Mouse (Mus musculus) WW6 (cell line): Measurements from ENCODE around the gene Usp4.

Experiments
- DNase-seq: peaks from one replicate; pipeline ENCODE4 v3.0.0-alpha.2; 2013; ENCODE audit warnings: low read depth, low spot score

Gene Usp4

DNA sequence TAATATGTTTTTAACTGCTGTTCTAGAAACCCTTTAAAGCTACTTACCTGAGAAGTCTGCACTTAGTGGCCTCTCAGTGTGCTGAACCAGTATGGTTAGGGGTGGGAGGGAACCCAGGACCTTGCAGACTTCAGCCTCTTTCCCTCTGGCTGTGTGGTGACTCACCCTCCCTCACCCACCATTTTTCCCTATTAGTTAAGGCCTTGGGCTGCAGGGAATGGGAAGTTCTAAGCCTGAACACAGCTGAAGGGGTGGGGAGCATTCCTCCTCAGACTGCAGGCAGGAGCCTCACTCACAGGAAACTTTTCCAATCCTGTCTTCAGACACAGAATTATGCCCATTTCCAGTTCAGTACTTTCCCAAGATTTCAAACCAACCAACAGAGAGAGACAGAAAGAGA, 5.9 kb upstream of the Usp4 start:
- no peak for DNase-seq

DNA sequence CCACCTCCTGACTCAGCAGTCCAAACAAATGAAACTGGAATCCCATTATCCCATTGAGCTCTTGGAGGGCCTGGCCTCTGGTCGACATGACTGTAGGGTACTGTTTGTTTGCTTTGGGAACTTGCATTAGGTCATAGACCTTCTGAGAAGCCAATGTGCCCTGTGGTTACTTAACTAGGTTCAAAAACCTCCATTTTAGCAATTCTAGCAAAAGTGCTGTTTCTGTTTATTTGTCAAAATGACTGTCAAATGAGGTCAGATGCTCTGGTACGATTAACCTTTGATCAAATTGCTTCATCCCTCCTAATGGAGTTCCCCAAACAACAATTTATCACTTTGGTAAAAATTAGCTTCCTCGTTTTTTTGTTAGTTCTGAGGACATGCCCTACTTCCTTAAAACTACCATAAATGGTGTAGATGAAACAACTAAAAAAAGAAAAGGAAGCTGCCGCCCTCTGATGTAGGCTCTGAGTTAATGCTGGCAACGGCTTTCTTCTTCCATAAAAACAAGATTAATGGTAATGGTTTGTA, 5.3 kb upstream of the Usp4 start:
- DNase-seq = no peak

DNA sequence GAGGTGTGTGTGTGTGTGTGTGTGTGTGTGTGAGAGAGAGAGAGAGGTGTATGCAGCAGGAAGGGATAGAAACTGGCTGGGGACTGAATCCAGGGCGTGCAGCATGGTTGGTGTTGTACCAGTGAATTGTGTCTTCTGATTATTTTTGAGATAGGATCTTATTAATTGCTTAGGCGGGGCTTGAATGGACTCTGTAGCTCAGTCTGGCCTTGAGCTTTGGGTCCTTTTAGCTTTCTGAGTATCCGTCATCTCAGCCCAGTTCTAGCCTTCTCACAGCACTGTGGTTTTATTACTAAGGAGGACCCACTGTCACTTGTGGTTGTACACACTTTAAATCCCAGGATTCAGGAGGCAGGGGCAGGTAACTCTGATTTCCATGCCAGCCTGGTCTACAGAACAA, 4.3 kb upstream of the Usp4 start:
- no peak for DNase-seq

DNA sequence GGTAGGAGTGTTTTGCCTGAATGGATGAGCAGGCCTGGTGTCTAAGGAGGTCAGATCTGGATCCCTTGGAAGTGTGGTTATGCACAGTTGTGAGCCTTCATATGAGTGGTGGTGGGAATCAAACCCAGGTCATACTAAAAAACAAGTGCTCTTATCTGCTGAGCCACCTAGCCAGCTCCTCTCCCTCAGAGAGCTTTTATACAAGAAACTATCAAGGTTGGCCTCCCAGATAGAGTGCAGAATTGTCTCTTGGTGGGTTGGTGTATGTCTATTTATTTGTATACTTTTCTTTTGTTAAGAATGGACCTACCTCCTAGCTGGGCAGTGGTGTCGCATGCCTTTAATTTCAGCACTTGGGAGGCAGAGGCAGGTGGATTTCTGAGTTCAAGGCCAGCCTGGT, 3.8 kb upstream of the Usp4 start:
- DNase-seq = no peak

DNA sequence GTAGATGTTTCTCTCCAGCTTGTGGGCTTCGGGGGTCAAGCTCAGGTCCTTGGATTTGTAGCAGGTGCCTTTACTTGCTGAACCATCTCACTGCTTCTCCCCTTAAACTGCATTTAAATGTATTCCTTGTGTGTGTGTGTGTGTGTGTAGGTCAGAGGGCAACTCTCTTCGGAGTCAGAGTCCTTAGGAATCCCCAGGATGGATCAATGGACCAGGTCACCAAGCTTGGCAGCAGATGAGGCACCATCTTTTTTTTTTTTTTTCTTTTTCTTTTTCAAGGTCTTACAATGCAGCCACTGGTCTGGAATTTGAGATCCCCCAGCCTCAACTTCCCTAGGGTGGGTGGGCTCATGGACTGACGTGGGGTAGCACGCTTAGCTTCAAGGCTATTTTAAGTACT, 3.2 kb upstream of the Usp4 start:
- DNase-seq = no peak

DNA sequence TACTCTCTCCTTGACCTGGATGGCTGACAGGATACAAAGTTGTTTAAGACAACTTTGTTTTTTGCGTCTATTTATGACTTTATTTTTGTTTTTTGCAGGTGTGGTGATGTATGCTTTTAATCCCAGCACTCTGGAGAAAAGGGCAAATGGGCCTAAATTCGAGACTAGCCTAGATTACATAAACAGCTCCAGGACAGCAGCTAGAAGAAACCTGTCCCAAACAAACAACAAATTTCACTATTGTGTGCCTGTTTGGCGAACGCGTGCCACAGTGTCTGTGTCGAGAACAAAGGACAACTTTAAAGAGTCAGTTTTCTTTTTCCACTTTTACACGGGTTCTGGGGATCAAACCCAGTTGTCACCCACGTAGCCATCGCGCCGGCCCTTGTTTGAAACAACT, 629 bp upstream of the Usp4 start:
- no peak for DNase-seq

DNA sequence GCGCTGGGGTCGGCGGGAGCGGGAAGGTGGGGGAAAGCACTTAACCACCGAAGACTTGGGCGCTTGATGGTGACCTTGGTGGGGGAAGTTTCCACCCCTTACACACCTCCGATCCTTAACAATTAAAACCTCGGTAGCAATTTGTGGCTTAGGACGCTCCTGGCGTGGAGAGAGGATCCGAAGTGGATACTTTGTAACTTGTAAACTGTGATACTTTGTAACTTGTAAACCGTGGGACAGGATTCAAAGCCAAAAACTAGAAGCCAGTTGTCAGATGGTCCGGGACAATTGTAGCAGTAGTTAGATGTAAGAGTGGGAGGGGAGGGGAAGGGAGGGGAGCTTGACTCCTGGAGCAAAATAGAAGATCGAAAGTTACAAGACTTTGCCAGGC, 632 bp downstream of the Usp4 start:
- no peak for DNase-seq

DNA sequence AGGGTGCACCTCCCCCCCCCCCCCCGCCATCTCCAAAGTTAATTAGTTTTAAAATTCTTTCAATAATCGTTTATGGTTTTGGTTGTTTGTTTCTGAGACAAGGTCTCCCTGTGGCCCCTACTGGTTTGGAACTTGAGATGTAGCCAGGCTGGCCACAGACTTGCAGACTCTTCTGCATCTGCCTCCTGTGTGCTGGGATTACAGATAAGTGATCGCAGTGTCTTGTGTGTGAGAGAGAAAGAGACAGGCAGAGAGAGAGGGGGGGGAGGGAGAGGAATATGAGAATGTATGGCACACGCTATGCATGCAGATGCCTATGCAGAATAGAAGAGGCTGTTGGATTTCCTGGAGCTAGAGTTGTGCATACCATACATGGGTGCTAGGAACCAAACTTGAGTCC, 2.1 kb downstream of the Usp4 start:
- DNase-seq = no peak

DNA sequence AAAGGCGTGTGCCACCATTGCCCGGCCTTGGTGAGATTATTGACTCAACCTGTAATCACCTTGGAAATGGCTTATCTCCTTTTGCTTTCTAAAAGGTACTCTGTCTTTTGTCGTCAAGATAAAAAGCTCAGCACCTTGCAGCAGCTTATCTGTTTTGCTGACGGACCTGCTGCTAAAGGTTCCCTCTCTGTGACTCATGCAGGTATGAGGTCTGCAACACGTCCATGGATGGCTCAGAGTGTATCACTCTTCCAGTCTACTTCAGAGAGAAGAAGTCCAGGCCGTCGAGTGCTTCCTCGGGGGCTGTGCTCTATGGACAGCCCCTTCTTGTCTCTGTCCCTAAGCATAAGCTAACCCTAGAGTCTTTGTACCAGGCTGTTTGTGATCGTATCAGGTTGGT, 30.6 kb downstream of the Usp4 start:
- DNase-seq = no peak

DNA sequence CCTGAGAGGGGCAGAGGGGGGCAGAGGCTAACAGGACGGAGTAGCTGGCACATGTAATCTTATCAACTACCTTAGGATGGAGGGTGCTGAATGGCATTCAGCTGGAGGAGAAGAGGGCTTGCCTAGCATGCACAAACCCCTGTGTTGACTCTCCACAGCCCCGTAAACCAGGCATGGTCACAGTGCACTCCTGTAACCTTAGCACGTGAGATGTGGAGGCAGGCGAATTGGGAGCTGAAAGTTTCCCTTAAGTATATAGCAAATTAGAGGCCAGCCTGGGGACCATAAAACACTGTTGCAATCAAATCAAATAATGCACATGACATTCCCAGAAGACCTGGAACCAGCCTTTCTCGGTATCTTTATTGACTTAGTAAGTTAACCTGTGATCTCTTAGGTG, 31.1 kb downstream of the Usp4 start:
- DNase-seq = no peak

DNA sequence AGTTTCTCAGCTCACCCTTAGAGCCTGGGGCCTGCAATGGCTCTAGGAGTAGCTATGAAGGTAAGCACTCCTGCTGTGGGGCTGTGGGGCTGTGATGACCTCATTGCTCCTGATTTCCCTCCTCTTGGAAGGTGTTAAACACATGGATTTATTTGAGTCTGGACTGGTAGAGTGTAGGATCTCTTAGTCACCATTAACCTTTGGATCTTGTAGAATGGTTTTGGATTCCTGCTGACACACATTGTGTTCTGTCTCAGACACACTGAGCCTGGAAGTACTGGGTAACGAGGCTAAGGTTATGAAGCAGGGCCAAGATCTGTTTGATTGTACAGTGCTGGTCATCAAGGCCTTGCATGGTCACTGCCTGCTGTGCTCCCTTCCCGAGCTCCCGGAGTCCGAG, 31.6 kb downstream of the Usp4 start:
- DNase-seq = no peak

DNA sequence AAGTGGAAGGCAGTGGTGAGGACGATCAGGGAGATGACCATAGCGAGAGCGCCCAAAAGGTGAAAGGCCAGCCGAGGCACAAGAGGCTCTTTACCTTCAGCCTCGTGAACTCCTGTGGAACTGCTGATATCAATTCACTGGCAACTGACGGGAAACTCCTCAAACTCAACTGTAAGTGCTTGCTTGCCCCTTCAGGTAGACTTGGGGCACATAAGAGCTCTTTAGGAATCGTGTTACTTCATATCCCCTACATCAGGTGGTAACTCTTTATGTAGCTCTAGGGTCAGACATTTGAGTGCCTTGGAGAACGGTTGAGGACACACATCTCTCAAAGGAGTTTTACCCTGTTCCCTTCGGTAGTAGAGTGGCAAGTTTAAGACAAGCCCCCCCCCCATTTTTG, 33.7 kb downstream of the Usp4 start:
- no peak for DNase-seq

DNA sequence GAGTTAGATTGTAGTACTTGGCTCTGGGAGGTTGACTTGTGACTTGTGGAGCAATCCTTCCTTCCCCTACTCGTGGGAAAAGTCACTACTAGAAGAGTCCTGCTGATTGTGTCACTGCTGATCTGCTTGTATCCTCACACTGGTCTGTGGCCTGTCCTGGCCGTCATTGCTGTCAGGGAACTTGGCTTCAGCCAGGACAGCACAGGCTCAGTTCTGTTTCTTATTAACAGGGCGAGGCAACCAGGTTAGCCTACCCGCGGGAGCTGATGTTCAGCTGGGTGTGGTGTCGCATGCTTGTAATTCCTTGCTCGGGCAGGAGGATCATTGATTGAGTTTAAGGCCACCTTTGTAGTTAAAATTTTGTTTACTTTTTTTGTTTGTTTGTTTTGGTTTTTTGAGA, 37.4 kb downstream of the Usp4 start:
- DNase-seq = no peak

DNA sequence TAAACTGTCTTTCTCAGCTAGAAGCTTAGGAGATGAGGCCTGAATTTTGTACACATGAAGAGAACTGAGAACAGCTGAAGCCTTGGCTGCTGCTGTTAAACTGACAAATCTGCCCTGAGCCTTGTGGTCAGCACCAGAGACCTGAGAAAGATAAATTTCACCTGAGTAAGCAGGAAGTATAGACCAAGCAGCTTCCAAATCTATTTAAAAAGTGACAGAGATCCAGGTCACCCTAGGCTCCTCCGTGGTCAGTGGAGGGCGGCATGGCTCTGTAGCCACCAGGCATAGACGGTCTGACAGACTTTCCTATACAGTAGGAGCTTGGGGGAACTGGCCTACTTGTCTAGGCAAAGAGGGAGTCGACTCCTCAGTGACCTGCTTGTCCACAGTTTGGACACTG, 39.2 kb downstream of the Usp4 start:
- DNase-seq = no peak

DNA sequence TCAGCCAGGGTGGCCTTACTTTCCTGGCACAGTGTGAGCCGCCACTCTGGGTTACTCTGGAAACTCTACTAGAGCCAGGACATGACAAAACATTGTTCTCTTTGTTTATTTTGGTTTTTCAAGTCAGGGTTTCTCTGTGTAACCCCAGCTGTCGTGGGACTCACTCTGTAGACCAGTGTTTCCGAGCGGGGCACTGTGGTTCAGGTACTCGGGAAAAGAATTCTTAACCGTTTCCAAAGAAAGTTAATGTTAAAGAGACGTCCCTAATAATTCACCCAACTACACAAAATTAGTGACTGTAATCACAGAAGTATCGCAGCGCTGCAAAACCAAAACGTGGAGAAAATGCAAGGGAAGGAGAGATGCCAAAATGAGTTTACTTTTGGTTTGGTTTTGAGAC, 40.9 kb downstream of the Usp4 start:
- no peak for DNase-seq

DNA sequence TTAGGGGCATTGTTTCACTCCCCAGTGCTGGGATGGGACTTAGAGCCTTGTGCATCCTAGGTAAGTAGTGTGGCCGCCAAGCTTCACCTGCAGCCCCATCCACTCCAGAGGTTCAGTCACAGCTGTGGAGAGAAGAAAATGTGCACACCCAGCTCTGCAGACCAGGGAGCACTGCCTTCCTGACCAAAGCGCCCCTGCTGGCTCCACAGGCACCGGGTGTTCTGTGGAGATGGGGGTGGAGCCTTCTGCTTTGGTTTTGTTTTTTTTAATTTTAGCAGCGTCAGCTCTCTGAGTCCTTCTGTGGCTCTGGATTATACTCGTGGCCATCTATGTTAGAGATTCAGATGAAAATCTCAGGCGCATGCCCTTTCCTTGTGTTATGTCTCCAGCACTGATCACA, 41.6 kb downstream of the Usp4 start:
- DNase-seq = no peak

DNA sequence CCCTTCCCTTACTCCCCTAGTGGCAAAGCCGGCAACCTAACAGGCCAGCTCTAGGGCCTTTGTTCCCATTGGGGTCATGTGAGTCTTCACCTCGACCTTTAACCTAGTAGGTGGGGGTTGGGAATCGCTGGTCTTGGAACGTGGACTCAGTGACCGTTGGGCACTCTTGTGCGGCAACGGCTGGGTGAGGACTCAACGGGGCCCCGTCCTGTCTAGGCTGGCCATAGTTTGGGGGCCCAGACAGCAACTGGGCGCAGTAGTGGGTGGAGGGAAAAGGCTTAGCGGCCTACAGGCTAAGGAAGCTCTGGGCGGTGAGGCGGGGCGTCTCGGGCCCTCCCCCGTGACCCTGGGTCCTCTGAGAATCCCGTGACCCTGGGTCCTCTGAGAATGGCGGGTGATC, 45.0 kb downstream of the Usp4 start, which contains the start of gene 1700102P08Rik:
Gene 1700102P08Rik (plus strand): TSS at position 130 of the 400 bp plus-strand sequence.
- peak; percentile 67 for DNase-seq

DNA sequence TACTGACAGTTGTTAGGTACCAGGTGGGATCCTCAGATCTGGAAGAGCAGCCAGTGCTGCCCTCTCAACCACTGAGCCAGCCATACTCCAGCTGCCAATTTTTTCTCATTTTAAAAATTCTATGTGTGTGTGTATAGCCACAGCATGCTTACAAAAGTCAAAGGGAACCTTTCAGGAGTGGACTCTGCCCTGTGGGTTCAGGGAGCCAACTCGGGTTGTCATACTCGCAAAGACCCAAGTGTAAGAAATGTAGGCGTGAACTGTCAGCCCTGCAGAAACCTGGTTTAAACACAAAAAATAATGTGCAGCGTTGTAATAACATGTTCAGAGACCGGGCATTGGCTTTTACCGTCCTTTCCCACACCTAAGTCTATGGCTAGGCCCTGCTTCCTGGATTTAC, 46.5 kb downstream of the Usp4 start:
- no peak for DNase-seq

DNA sequence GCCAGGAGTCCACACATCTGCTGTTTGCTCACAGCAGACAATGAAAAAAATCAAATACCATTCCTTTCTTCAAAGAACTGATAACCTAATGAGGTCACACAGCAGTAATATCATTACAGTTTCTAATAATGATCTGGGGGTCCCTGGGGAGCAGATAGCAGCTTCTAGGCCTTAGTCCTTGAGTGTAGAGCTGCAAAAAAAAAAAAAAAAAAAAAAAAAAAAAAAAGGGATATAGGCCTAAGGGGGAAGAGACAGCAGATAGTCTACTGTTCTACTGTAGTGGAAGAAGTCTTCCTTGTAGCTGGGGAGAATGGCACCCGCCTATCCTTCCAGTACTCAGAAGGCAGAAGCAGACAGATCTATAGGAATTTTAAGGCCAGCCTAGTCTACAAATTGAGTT, 47.8 kb downstream of the Usp4 start:
- no peak for DNase-seq

DNA sequence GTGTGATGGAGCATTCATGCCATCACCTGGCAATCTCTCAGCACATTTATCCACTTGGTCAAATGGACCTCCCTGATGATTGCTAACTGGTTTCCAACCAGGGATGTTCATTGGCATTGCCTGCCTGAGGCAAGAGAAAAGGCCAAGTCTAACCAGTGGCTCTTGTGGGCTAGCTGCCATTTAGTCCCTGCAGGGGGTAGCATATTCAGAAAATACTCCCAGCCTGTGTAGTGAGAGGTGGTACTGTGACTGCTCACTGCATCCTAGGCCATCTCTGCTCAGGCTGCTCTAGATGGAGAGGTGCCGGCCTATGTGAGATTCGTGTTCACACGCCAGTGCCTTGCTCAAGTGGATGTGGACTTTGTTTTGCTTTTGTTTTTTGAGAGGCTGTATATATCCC, 50.7 kb downstream of the Usp4 start:
- DNase-seq = no peak

DNA sequence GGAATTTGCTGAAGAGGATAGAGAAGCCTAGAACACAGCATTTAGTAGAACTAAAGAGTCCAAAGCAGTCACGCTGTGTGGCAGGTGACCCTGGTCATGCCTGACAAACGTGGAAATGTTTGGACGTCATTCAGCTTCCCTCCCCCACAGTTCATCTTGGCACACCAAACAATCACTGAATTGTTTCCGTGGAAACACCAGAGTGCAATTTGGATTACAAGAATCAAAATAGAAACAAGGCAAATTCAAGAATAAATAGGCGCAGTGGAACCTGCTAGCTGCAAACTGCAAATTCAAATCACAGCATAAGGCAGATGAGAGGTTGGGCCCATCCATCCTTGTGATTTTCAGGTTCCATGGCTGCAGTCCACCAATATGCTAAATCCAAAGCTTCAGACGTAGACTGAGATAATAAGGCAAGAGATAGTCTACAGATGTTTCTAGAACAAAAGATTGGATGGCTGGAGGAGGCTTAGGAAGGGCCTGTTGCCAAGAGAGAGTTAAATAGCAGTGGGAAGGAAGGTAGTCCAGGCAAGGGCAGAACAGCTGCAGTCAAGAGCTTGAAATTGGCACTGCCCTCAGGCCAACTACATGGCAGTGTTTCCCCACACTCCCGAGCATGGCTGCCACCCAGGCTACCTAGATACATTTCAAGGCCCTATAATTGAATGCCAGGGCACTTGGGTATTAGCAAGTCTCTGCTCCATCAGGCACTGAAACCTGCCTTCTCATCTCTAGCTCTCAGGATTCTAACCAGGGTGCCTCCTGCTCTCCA, 53.7 kb downstream of the Usp4 start:
- no peak for DNase-seq

DNA sequence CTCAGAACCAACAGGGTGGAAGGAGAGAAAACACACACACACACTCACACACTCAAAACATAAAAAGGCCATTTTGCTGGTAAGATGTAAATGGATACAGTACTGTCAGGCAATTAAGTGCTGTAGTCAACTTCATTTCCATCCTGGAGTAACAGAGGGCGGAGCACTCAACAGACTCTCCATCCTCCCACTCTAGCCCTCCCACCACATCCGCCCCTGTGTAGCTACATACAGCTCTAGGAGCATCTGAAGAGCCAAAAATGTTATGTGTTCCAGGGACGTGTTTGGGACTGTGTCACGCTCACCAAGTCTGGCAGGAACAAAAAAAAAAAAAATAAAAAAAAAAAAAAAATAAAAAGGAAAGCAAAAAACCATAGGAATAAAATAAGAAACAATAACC, 55.4 kb downstream of the Usp4 start:
- no peak for DNase-seq

DNA sequence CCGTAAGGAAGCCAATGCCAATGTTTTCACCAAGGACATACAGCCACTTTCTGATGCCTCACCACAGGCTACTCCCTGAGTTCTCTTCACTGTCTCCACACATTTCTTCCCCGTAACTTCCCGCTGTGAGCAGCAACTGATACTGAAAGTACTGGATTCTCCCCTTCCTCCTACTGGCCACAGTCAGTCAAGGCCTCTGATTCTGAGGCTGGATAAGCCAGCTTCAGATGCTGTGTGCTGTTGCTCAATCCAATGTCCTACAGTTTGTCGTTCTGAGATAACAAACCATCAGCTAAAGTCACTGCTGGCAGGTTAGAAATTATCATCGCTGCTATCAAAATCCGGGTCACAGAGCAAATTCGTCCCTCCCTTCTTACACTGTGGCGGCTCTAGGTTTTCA, 56.8 kb downstream of the Usp4 start:
- DNase-seq = no peak

DNA sequence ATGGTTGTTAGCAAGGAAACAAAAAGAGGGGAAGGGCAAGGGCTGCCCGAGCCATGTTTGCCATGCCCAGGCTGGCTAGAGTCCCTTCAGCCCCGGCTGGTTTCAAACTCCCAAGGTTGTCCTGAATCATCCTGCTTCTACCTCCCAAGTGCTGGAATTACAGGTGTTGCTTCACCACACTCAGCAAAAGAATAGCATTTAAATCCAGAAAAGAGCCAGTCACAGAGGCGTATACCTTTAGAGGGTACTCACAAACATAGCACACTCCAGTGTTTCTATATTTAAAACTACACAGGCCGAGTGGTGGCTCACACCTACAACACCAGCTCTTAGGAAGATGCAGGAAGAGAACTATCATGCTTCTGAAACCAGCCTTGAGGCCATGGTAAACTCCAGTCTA, 61.9 kb downstream of the Usp4 start:
- no peak for DNase-seq
